Mouse (Mus musculus) adrenal gland, postnatal 14 days (tissue): ENCODE data around the gene Dhx58. TPM values are rescaled to one million over a fixed set of nuclear protein-coding genes. Genes with fewer than 3 reads are reported as not detected.

Experiments
- DNase-seq: peaks from one replicate; pipeline ENCODE4 v3.0.0; 2021; ENCODE audit warnings: mixed read lengths
- total RNA-seq: library from RNA; stranded (reverse); gene quantifications from 2 replicates; pipeline ENCODE4 v1.2.3, GENCODE M21; 2021

Gene Dhx58
- total RNA-seq, 1 experiment from 2014 or later, result 15.8 TPM

GRCm38 (mm10) chr11:100721776-100722492, 17.9 kb upstream of the Dhx58 start:
- DNase-seq, result no peak

GRCm38 (mm10) chr11:100721254-100721653, 17.2 kb upstream of the Dhx58 start:
- no peak for DNase-seq

- no peak for DNase-seq
These were observed 16.3 kb upstream of the Dhx58 start for GRCm38 (mm10) chr11:100720345-100720744.

DNA sequence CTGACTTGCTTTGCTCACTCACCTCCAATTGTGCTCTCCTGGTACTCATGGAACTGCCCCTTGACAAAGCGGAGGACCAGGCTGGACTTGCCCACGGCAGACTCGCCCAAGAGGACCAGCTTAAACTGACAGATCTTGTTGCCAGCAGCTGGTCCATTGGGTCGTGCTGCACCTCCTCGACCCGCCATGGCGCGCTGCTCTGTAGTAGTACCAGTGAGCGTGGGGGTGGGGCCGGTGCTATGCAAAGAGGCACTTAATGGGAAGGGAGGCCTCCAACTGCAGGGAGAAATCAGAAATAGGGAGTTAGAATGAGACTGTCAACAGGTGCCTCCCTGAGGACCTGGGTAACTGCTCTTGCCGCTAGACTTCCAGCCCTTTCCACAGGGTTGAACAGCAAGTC, 15.8 kb upstream of the Dhx58 start:
- DNase-seq, result no peak

- DNase-seq, result no peak
These were observed 15.2 kb upstream of the Dhx58 start for GRCm38 (mm10) chr11:100719312-100719711.

DNA sequence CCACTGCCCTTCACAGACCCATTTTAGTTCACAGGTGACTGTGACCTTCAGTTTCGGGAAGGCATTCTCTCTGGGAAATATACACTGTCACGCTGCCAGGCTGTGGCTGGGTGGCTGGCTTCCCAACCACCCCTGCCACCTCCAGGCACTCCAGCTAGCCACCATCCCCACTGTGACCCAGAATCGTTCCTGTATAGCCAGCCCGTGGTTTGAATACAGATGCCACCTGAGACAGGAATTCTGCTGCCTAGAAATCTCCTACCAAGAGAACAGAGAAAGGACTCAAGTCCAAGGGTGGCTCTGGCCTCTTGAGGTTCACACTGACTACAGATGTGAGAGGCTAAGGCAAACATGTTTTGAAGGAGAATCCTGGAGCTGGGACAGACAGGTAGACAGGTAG, 14.8 kb upstream of the Dhx58 start:
- no peak for DNase-seq

GRCm38 (mm10) chr11:100718462-100718861, 14.4 kb upstream of the Dhx58 start:
- no peak for DNase-seq

DNA sequence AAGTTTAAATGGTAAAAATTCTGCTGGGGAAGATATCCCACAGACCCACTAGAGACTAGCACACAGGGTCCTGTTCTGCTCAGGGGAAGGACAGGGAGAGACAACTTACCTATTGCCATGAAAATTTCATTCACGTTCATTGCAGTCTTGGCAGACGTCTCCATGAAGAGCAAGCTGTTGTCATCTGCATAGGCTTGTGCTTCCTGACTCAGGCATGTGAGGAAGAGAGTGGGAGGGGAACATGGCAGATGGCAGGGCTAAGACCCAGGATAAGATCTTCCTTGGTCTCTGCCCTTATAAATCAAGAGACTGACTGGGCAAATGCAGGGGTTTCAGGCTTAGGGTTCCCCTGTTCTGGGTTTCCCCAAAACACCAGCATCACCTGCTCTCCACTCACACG, 12.6 kb upstream of the Dhx58 start:
- no peak for DNase-seq

- no peak for DNase-seq
These were observed 10.9 kb upstream of the Dhx58 start for GRCm38 (mm10) chr11:100714948-100715347.

- peak; percentile 89 for DNase-seq
These were observed 10.5 kb upstream of the Dhx58 start for GRCm38 (mm10) chr11:100714534-100714915.

GRCm38 (mm10) chr11:100713735-100714533, 9.9 kb upstream of the Dhx58 start, which contains the start of gene Hspb9:
TSS of gene Hspb9 (plus strand) at chr11:100713850.
- peak; percentile 86 for DNase-seq

DNA sequence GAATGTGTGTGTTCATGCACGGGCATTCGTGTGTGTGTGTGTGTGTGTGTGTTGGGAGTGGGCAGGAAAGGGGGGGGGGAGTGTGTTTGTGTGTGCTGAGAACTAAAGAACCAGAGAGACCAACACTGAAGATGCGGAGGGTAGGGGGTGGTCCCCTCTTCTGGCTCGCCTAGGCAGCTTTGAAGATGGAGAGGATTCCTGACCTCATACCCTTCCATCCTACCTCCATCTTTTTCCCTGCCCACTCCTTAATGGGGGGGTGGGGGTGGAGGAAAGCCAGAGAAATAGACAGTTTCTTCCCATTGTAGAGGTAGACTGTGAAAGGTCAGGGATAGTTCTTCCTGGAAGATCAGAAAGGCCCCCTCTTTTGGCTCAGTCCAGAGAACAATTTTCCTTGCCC, 9.1 kb upstream of the Dhx58 start:
- DNase-seq, result no peak

GRCm38 (mm10) chr11:100711783-100712615, 7.9 kb upstream of the Dhx58 start, which contains the start of gene Kat2a:
TSS of gene Kat2a (minus strand) at chr11:100712465.
- DNase-seq, result peak; percentile 93

DNA sequence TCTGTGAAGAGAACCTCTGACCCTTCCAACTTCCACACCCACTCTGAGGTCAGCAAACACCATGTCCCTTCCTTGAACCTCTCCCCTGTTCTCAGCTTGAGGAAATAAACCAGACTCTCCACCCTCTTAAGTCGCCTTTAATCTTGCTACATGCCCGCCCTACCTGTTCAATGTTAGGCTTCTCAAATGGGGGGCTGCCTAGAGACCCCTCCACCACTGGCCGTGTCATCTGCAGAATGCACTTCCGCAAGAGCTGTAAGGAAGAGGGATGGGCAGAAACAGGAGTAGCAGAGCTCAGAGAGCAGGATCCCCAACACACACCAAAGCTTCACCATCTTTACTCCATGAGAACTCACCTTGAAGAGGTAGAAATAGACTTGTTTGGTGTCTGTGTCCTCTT, 6.9 kb upstream of the Dhx58 start:
- DNase-seq, result no peak

GRCm38 (mm10) chr11:100710528-100710927, 6.5 kb upstream of the Dhx58 start:
- DNase-seq, result no peak

GRCm38 (mm10) chr11:100709201-100709810, 5.2 kb upstream of the Dhx58 start:
- DNase-seq, result no peak

GRCm38 (mm10) chr11:100705095-100705747, 1.1 kb upstream of the Dhx58 start:
- no peak for DNase-seq

DNA sequence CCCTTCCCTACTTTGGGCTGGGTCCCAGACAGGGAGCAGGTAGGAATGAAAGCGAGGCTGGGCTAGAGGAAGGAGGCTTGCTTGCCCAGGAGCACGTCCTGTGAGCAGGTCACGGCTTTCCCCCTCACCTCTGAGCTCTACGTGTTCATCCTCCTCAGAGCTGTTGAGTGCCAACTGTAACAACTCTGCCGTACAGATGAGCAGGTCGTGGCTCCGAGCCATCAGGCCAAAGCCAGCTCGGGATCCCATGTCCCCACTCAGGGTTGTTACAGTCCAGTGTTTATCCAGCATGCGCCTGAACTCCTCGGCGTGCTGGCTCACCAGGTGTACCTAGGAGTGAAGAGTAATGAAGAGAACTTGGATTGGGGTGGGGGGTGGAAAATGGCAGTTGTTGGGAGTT, 705 bp downstream of the Dhx58 start:
- no peak for DNase-seq

DNA sequence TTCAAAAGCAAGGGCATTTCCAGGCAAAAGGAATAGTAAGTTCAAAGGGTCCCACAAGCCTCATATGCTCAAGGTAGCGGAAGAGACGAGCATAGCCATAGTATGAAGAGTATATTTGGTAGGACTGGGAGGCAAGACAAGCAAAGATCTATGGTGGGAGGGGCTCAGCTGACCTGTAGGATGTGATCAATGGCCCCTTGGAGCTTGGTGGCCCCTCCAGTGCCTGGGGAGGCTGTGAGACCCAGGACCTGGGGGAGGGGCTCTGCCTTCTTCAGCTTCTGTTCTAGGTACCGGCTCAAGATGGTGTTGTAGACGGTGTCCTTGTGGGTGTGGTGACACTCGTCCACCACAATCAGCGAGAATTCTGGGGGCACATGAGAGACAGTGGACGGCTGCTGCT, 1.2 kb downstream of the Dhx58 start:
- no peak for DNase-seq

DNA sequence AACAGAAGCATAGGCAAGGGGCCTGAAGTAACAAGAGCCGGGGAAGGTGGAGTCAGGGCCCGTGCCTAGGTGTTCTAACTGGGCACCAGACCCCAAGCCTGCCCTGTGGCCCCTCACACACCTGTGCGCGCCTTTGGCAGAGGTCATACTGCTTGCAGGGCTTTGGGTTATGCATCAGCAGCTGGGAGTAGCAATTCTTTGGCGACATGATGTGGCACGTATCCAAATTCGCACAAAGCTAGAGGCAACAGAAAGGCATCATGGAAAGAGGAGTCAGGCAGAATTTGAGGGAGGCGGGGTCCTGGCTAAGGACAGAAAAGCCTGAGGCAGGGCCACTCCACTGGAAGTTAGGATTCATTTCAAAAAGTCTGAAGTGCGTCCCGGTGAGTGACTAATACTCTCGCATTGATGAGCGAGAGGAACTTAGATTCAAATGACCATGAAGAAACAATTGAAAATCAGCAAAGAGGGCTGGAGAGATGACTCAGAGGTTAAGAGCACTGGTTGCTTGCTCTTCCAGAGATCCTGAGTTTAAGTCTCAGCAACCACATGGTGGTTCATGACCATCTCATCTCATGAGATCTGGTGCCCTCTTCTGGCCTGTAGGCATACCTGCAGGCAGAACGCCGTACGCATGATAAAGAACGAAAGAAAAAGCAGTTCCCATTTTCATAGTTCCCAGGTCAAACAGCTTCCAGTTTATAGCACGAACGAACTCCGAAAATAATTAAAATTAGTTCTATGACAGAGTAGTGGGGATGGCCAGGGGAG, 1.8 kb downstream of the Dhx58 start:
- DNase-seq, result peak; percentile 83

DNA sequence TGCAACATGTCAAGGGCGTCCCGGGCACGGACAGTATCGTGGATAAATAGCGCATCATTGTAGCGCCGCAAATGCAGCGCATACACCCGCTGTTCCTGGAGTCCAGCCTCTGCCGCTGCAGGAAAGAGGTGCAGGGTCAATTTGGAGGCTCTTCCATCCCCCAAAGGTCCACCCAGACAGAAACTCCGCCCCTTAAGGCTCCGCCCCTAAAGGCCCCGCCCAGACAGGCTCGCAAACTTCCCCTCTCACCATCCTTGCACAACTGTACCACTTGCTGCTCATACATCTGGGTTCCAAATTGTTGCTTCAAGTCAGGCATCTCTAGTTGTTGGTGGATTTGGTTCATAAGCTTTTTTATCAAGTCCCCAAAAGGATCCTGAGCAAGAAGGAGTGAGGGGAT, 2.8 kb downstream of the Dhx58 start:
- DNase-seq, result peak; percentile 85
